Mouse (Mus musculus): ENCODE measurements around the gene Pcp2.

Gene Pcp2

GRCm38 (mm10) chr8:3625445-3625844, at the start of gene Pcp2:
Gene Pcp2 (minus strand): TSS chr8:3625545.
- in situ Hi-C loops (cut with MboI, MseI) = loop anchor here (10.0 kb wide), 1 partner anchor 599 kb away; the partner anchor contains the start of gene Lrrc8e

- in situ Hi-C loops (cut with MboI, MseI) = loop anchor here (5.0 to 10.0 kb wide), 3 partner anchors 42 to 290 kb away; partner anchors contain the start of genes Pex11g and Stxbp2
Observed at GRCm38 (mm10) chr8:3674671-3675070, 49.3 kb upstream of the Pcp2 start.

- in situ Hi-C loops (cut with MboI, MseI) = loop anchor here (5.0 to 10.0 kb wide), 3 partner anchors 40 to 287 kb away; partner anchors contain the start of genes Pex11g and Stxbp2
Observed at GRCm38 (mm10) chr8:3671980-3672491, 46.7 kb upstream of the Pcp2 start, which contains the start of gene Fcor. Gene Fcor (minus strand): TSS chr8:3672362.

- in situ Hi-C loops (cut with MboI, MseI) = loop anchor here (5.0 to 10.0 kb wide), 3 partner anchors 38 to 286 kb away; partner anchors contain the start of genes Pex11g and Stxbp2
Observed at GRCm38 (mm10) chr8:3670388-3670787, 45.0 kb upstream of the Pcp2 start.

GRCm38 (mm10) chr8:3665507-3665906, 40.2 kb upstream of the Pcp2 start, which contains the start of gene Mcemp1:
Gene Mcemp1 (plus strand): TSS chr8:3665754.
- in situ Hi-C loops (cut with MboI, MseI) = no loop called here

- in situ Hi-C loops (cut with MboI, MseI) = no loop called here
Observed at GRCm38 (mm10) chr8:3664405-3664804, 39.1 kb upstream of the Pcp2 start.

- in situ Hi-C loops (cut with MboI, MseI) = no loop called here
Observed at GRCm38 (mm10) chr8:3660889-3661288, 35.5 kb upstream of the Pcp2 start.

GRCm38 (mm10) chr8:3656725-3657381, 31.5 kb upstream of the Pcp2 start:
- in situ Hi-C loops (cut with MboI, MseI) = no loop called here

GRCm38 (mm10) chr8:3655526-3655925, 30.2 kb upstream of the Pcp2 start, which contains the start of gene Retn:
Gene Retn (plus strand): TSS chr8:3655770.
- in situ Hi-C loops (cut with MboI, MseI) = no loop called here

GRCm38 (mm10) chr8:3654726-3655508, 29.6 kb upstream of the Pcp2 start:
- in situ Hi-C loops (cut with MboI, MseI) = no loop called here

GRCm38 (mm10) chr8:3652845-3653244, 27.5 kb upstream of the Pcp2 start:
- in situ Hi-C loops (cut with MboI, MseI) = no loop called here

- in situ Hi-C loops (cut with MboI, MseI) = no loop called here
Observed at GRCm38 (mm10) chr8:3648990-3649389, 23.6 kb upstream of the Pcp2 start.

GRCm38 (mm10) chr8:3648268-3648667, 22.9 kb upstream of the Pcp2 start:
- in situ Hi-C loops (cut with MboI, MseI) = no loop called here

- in situ Hi-C loops (cut with MboI, MseI) = no loop called here
Observed at GRCm38 (mm10) chr8:3647561-3647960, 22.2 kb upstream of the Pcp2 start.

GRCm38 (mm10) chr8:3646824-3647531, 21.6 kb upstream of the Pcp2 start:
- in situ Hi-C loops (cut with MboI, MseI) = no loop called here

- in situ Hi-C loops (cut with MboI, MseI) = no loop called here
Observed at GRCm38 (mm10) chr8:3645804-3646203, 20.5 kb upstream of the Pcp2 start.

GRCm38 (mm10) chr8:3631478-3631875, 6.1 kb upstream of the Pcp2 start:
- in situ Hi-C loops (cut with MboI, MseI) = loop anchor here (5.0 kb wide), 1 partner anchor 41 kb away; the partner anchor contains the start of gene Fcor

GRCm38 (mm10) chr8:3630647-3631477, 5.5 kb upstream of the Pcp2 start, which contains the start of gene Stxbp2:
Gene Stxbp2 (plus strand): TSS chr8:3630955.
- in situ Hi-C loops (cut with MboI, MseI) = loop anchor here (5.0 kb wide), 1 partner anchor 41 kb away; the partner anchor contains the start of gene Fcor

GRCm38 (mm10) chr8:3628014-3628413, 2.7 kb upstream of the Pcp2 start:
- in situ Hi-C loops (cut with MboI, MseI) = loop anchor here (10.0 kb wide), 1 partner anchor 597 kb away; the partner anchor contains the start of gene Lrrc8e

- in situ Hi-C loops (cut with MboI, MseI) = loop anchor here (10.0 kb wide), 1 partner anchor 598 kb away; the partner anchor contains the start of gene Lrrc8e
Observed at GRCm38 (mm10) chr8:3626971-3627370, 1.6 kb upstream of the Pcp2 start.

Data from T-helper 1 cell (primary cell).